Mouse (Mus musculus) myocyte (in vitro differentiated cells): ENCODE data around the gene Cd70. TPM values are rescaled to one million over a fixed set of nuclear protein-coding genes. Genes with fewer than 3 reads are reported as not detected.

ENCODE experiments used
- H3K27me3 ChIP-seq: one replicate; pipeline ENCODE4 v1.6.1; 2011; ENCODE audit not compliant: control insufficient read depth, insufficient read depth, insufficient read length
- H3K36me3 ChIP-seq: one replicate; pipeline ENCODE4 v1.6.1; 2011; ENCODE audit not compliant: control insufficient read depth, insufficient read depth
- H3K4me2 ChIP-seq: one replicate; pipeline ENCODE4 v1.6.1; 2011; ENCODE audit warnings: low read depth, control low read depth
- H3K4me3 ChIP-seq: one replicate; pipeline ENCODE4 v1.5.1; 2011; ENCODE audit warnings: mild to moderate bottlenecking, control low read depth, moderate library complexity
- H3K79me2 ChIP-seq: one replicate; pipeline ENCODE4 v1.6.1; 2011; ENCODE audit not compliant: control insufficient read depth, insufficient read depth
- H3ac ChIP-seq: one replicate; pipeline ENCODE4 v1.6.1; 2011; ENCODE audit not compliant: control insufficient read depth, insufficient read length
- CEBPB ChIP-seq: IDR thresholded peaks from 2 replicates; pipeline ENCODE4 v1.6.1; 2011; ENCODE audit warnings: mild to moderate bottlenecking, moderate library complexity; ENCODE audit not compliant: poor library complexity, insufficient read depth, severe bottlenecking
- E2F4 ChIP-seq: IDR thresholded peaks from one replicate; pipeline ENCODE4 v1.6.1; 2011; ENCODE audit warnings: mild to moderate bottlenecking, control low read depth, moderate library complexity; ENCODE audit not compliant: insufficient read depth
- MAX ChIP-seq: IDR thresholded peaks from one replicate; pipeline ENCODE4 v1.6.1; 2011; ENCODE audit warnings: low read depth, mild to moderate bottlenecking, control low read depth
- MYOD1 ChIP-seq, 3 experiments: IDR thresholded peaks; one replicate each; pipeline ENCODE4 v1.6.1; 2011; ENCODE audit warnings: control low read depth in 2 of 3, low read depth in 2 of 3, mild to moderate bottlenecking in 2 of 3, moderate library complexity in 1 of 3; ENCODE audit not compliant: insufficient read length in 2 of 3, control insufficient read depth in 1 of 3
- MYOG ChIP-seq, 3 experiments: IDR thresholded peaks; one replicate each; pipeline ENCODE4 v1.6.1; 2011; ENCODE audit warnings: control low read depth in 2 of 3, low read depth in 2 of 3, mild to moderate bottlenecking in 2 of 3; ENCODE audit not compliant: insufficient read length in 2 of 3, control insufficient read depth in 1 of 3, insufficient read depth in 1 of 3
- POLR2A ChIP-seq: IDR thresholded peaks from one replicate; pipeline ENCODE4 v1.6.1; 2011; ENCODE audit warnings: low read depth, mild to moderate bottlenecking, control low read depth, moderate library complexity; ENCODE audit not compliant: insufficient read length
- POLR2AphosphoS2 ChIP-seq: IDR thresholded peaks from one replicate; pipeline ENCODE4 v1.6.1; 2011; ENCODE audit warnings: low read depth, control low read depth; ENCODE audit not compliant: insufficient read length
- REST ChIP-seq: IDR thresholded peaks from one replicate; pipeline ENCODE4 v1.6.1; 2011; ENCODE audit warnings: mild to moderate bottlenecking, control low read depth, moderate library complexity; ENCODE audit not compliant: insufficient read depth, insufficient read length
- SRF ChIP-seq: IDR thresholded peaks from one replicate; pipeline ENCODE4 v1.6.1; 2011; ENCODE audit warnings: low read depth; ENCODE audit not compliant: control insufficient read depth, insufficient read length
- TCF12 ChIP-seq: IDR thresholded peaks from one replicate; pipeline ENCODE4 v1.6.1; 2011; ENCODE audit warnings: mild to moderate bottlenecking, control low read depth; ENCODE audit not compliant: poor library complexity, insufficient read depth, severe bottlenecking
- TCF3 ChIP-seq: IDR thresholded peaks from one replicate; pipeline ENCODE4 v1.6.1; 2011; ENCODE audit warnings: low read depth, control low read depth; ENCODE audit not compliant: insufficient read length
- USF1 ChIP-seq: IDR thresholded peaks from one replicate; pipeline ENCODE4 v1.6.1; 2011; ENCODE audit warnings: low read depth, mild to moderate bottlenecking, control low read depth, moderate library complexity
- polyA plus RNA-seq: library from polyadenylated mRNA; unstranded; fragments of >200 nt; fragmentation: generic; extraction: Trizol; gene quantifications from one replicate; pipeline ENCODE4 v1.2.1, GENCODE M21; 2012; ENCODE audit warnings: missing spikeins

The Cd70 gene
- not detected for polyA plus RNA-seq

- Histone ChIP-seq H3K79me2 (no peaks in the 10 kb centered on the region), H3ac (no peak within 1 kb of the TSS), H3K27me3 (peaks cover 29% of the 10 kb centered on the region), H3K36me3 (no peaks in the 10 kb centered on the region), H3K4me2 (no peak within 1 kb of the TSS), H3K4me3 (no peak within 1 kb of the TSS)
- TF ChIP-seq TCF3 (no peak), E2F4 (no peak), POLR2A (no peak), SRF (no peak), CEBPB (no peak), POLR2AphosphoS2 (no peak), MYOD1 (IDR thresholded peaks at IDR 0.05; ENCODE audit: control insufficient read depth in 1 of 3, insufficient read length in 2 of 3, low read depth in 2 of 3) (no peak), TCF12 (no peak), MAX (no peak), USF1 (no peak), REST (no peak), MYOG (IDR thresholded peaks at IDR 0.05; ENCODE audit: control insufficient read depth in 1 of 3, insufficient read depth in 1 of 3, insufficient read length in 2 of 3, low read depth in 2 of 3) (no peak)
These were observed at the start of gene Cd70 for GRCm38 (mm10) chr17:57148994-57149803. Cd70 (minus strand) TSS chr17:57149777.

DNA sequence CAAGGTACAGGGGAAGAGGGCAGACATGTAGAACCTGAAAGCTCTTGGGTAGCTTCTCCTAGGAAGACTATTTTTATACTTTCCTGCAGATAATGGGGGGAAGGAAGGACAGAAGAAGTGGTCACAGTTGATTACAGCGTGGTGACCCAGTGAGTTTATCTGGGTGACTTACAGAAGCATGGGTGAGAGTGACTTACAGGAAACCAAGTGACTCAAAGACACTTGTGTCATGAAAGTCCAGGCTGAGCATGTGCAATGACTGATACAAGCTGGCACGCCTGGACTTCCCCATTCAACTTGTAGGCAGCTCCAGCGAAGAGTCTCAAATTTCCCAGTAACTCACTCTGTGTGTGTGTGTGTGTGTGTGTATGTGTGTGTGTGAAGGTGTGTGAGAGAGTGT is 48.7 kb upstream of the Cd70 start:
- Histone ChIP-seq H3K27me3 (peaks cover 8% of the 10 kb centered on the region), H3K36me3 (no peaks in the 10 kb centered on the region), H3K4me2 (no peak overlapping the region), H3K4me3 (no peak overlapping the region), H3K79me2 (no peaks in the 10 kb centered on the region), H3ac (no peak overlapping the region)
- TF ChIP-seq MAX (no peak), E2F4 (no peak), POLR2AphosphoS2 (no peak), SRF (no peak), POLR2A (no peak), MYOD1 (IDR thresholded peaks at IDR 0.05; ENCODE audit: control insufficient read depth in 1 of 3, insufficient read length in 2 of 3, low read depth in 2 of 3) (no peak), TCF12 (no peak), REST (no peak), USF1 (no peak), TCF3 (no peak), MYOG (IDR thresholded peaks at IDR 0.05; ENCODE audit: control insufficient read depth in 1 of 3, insufficient read depth in 1 of 3, insufficient read length in 2 of 3, low read depth in 2 of 3) (no peak), CEBPB (no peak)

GRCm38 (mm10) chr17:57195326-57196010 is 45.9 kb upstream of the Cd70 start:
- no peaks in the 10 kb centered on the region for H3K79me2 ChIP-seq
- no peaks in the 10 kb centered on the region for H3K36me3 ChIP-seq
- H3K27me3 ChIP-seq: peaks cover 10% of the 10 kb centered on the region
- no peak overlapping the region for H3ac ChIP-seq
- no peak overlapping the region for H3K4me3 ChIP-seq
- H3K4me2 ChIP-seq: no peak overlapping the region
- TF ChIP-seq TCF12 (no peak), MYOG (IDR thresholded peaks at IDR 0.05; ENCODE audit: control insufficient read depth in 1 of 3, insufficient read depth in 1 of 3, insufficient read length in 2 of 3, low read depth in 2 of 3) (no peak), USF1 (no peak)

GRCm38 (mm10) chr17:57194771-57195170 is 45.2 kb upstream of the Cd70 start:
- no peak overlapping the region for H3K4me2 ChIP-seq
- no peaks in the 10 kb centered on the region for H3K36me3 ChIP-seq
- H3K79me2 ChIP-seq: no peaks in the 10 kb centered on the region
- H3K4me3 ChIP-seq: no peak overlapping the region
- TF ChIP-seq POLR2A: no peak
- no peak for TF ChIP-seq MYOG (IDR thresholded peaks at IDR 0.05; ENCODE audit: control insufficient read depth in 1 of 3, insufficient read depth in 1 of 3, insufficient read length in 2 of 3, low read depth in 2 of 3)
- no peak for TF ChIP-seq CEBPB
- TF ChIP-seq E2F4: no peak
- TF ChIP-seq MAX: no peak
- no peak for TF ChIP-seq SRF
- peaks cover 17% of the 10 kb centered on the region for H3K27me3 ChIP-seq
- H3ac ChIP-seq: no peak overlapping the region

GRCm38 (mm10) chr17:57194041-57194507 is 44.5 kb upstream of the Cd70 start, which contains the start of gene Tnfsf14:
Tnfsf14 (minus strand) TSS chr17:57194177.
- Histone ChIP-seq H3K4me2 (no peak within 1 kb of the TSS), H3K36me3 (no peaks in the 10 kb centered on the region), H3K4me3 (no peak within 1 kb of the TSS), H3ac (no peak within 1 kb of the TSS), H3K79me2 (no peaks in the 10 kb centered on the region), H3K27me3 (peaks cover 20% of the 10 kb centered on the region)
- TF ChIP-seq MAX (no peak), USF1 (no peak), MYOG (IDR thresholded peaks at IDR 0.05; ENCODE audit: control insufficient read depth in 1 of 3, insufficient read depth in 1 of 3, insufficient read length in 2 of 3, low read depth in 2 of 3) (no peak), POLR2AphosphoS2 (no peak), TCF12 (no peak), TCF3 (no peak), MYOD1 (IDR thresholded peaks at IDR 0.05; ENCODE audit: control insufficient read depth in 1 of 3, insufficient read length in 2 of 3, low read depth in 2 of 3) (no peak), CEBPB (no peak), POLR2A (no peak), SRF (no peak), E2F4 (no peak), REST (no peak)
